Comparison of ENCODE assay signal across 15 mouse cellular contexts in the genomic region with DNA sequence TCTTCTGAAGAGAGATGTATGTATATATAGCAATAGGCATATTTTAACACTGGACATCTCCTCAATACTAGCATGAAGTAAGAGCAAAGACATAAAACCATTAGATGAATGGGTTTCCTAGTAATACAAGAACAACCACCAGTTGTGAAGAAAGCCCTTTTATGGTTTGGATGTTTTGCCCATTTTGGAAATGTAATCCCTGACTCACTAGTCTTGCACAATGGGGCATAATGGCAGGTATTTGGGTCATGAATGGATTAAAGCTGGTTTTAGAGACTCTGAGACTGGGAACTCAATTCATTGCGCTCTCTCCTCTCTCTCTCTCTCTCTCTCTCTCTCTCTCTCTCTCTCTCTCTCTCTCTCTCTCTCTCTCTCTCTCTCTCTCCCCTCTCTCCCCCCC.
"Had no signal": no experiment of that assay in that cellular context is flagged by ENCODE, and none has a peak within 500 bp of the region (broad histone marks: within the 10 kb centered on the region; RNA-seq: fewer than 3 reads in every experiment).

No protein-coding gene starts in this region.

- H3K9ac ChIP-seq: neural tube, embryonic 15.5 days; stomach, embryonic 15.5 days had no signal

- H3K27me3 ChIP-seq: neural tube, embryonic 15.5 days; stomach, embryonic 15.5 days had no signal

- H3K4me1 ChIP-seq: neural tube, embryonic 15.5 days; stomach, embryonic 15.5 days had no signal

- DNase-seq: retina, postnatal 1 day; right cerebral cortex, adult 18-20 months; right cerebral cortex, postnatal 14 days; right cerebral cortex, postnatal 25 days; right cerebral cortex, postnatal 4 days; spleen, adult 18-20 months; thymus, adult 18-20 months; thymus, adult 2 months; thymus, postnatal 14 days; thymus, postnatal 25 days; thymus, postnatal 36 days; thymus, postnatal 4 days had no signal

- H3K9me3 ChIP-seq: neural tube, embryonic 15.5 days; stomach, embryonic 15.5 days had no signal

- H3K4me2 ChIP-seq: neural tube, embryonic 15.5 days; stomach, embryonic 15.5 days had no signal

- H3K4me3 ChIP-seq: neural tube, embryonic 15.5 days; stomach, embryonic 15.5 days had no signal

- H3K36me3 ChIP-seq: neural tube, embryonic 15.5 days; stomach, embryonic 15.5 days had no signal

- H3K27ac ChIP-seq: neural tube, embryonic 15.5 days; stomach, embryonic 15.5 days; stomach, postnatal 0 days had no signal
